Mouse (Mus musculus) thymus, adult 18-20 months (tissue): ENCODE results near the gene Chmp1a.
"Not testable (repeated sequence)": the region's sequence is repeated elsewhere in the genome, so short reads cannot be mapped to it uniquely, and the experiment has no call there.

Experiments used
- DNase-seq, 2 experiments: peaks; one replicate each; pipeline ENCODE4 v3.0.0; 2022; ENCODE audit warnings: mixed read lengths in 2 of 2

Gene Chmp1a

GRCm38 (mm10) chr8:123231742-123232141, 19.2 kb upstream of the Chmp1a start:
- no peak for DNase-seq

GRCm38 (mm10) chr8:123230326-123230725, 17.8 kb upstream of the Chmp1a start:
- DNase-seq, result not testable (repeated sequence)

GRCm38 (mm10) chr8:123228416-123228815, 15.9 kb upstream of the Chmp1a start:
- DNase-seq, result no peak

GRCm38 (mm10) chr8:123224278-123225266, 12.0 kb upstream of the Chmp1a start, which contains the start of gene Cdk10:
Gene Cdk10, plus strand, starts transcription at chr8:123224842.
- DNase-seq, result peak; percentile 79 to 83

- DNase-seq, result no peak
These were observed 8.4 kb upstream of the Chmp1a start for GRCm38 (mm10) chr8:123220917-123221316.

GRCm38 (mm10) chr8:123215430-123215829, 2.9 kb upstream of the Chmp1a start:
- no peak for DNase-seq

GRCm38 (mm10) chr8:123213118-123213772, 682 bp upstream of the Chmp1a start:
- DNase-seq, result no peak

GRCm38 (mm10) chr8:123211876-123212275, 687 bp downstream of the Chmp1a start:
- no peak for DNase-seq

GRCm38 (mm10) chr8:123203571-123203970, 9.0 kb downstream of the Chmp1a start:
- DNase-seq, result no peak

- peak in 1 of 2 experiments; percentile 25 for DNase-seq
These were observed 10.3 kb downstream of the Chmp1a start for GRCm38 (mm10) chr8:123202288-123202687.

- DNase-seq, result no peak
These were observed 12.7 kb downstream of the Chmp1a start for GRCm38 (mm10) chr8:123199864-123200263.

GRCm38 (mm10) chr8:123197016-123197415, 15.5 kb downstream of the Chmp1a start:
- not testable (repeated sequence) for DNase-seq

- no peak for DNase-seq
These were observed 18.8 kb downstream of the Chmp1a start for GRCm38 (mm10) chr8:123193771-123194170.

- no peak for DNase-seq
These were observed 20.7 kb downstream of the Chmp1a start for GRCm38 (mm10) chr8:123191908-123192307.

GRCm38 (mm10) chr8:123190678-123191077, 21.9 kb downstream of the Chmp1a start:
- no peak for DNase-seq

GRCm38 (mm10) chr8:123188841-123189240, 23.7 kb downstream of the Chmp1a start:
- DNase-seq, result no peak

GRCm38 (mm10) chr8:123188006-123188405, 24.6 kb downstream of the Chmp1a start:
- DNase-seq, result no peak

- no peak for DNase-seq
These were observed 26.8 kb downstream of the Chmp1a start, which contains the start of gene Dpep1 for GRCm38 (mm10) chr8:123185566-123186409. Gene Dpep1, plus strand, starts transcription at chr8:123186242.

GRCm38 (mm10) chr8:123181391-123181790, 31.2 kb downstream of the Chmp1a start:
- DNase-seq, result no peak

- no peak for DNase-seq
These were observed 54.6 kb downstream of the Chmp1a start, which contains the start of gene Sult5a1 for GRCm38 (mm10) chr8:123157888-123158465. Gene Sult5a1, minus strand, starts transcription at chr8:123158315.

GRCm38 (mm10) chr8:123156070-123156773, 56.3 kb downstream of the Chmp1a start:
- no peak for DNase-seq
